Mouse (Mus musculus): ENCODE measurements around the gene Slc35e4. TPM values are rescaled to one million over a fixed set of nuclear protein-coding genes. Genes with fewer than 3 reads are reported as not detected.

Slc35e4 gene
- polyA plus RNA-seq, 2 experiments: 0.22 to 0.33 TPM

- Histone ChIP-seq H3K36me3 (replicated peaks; ENCODE audit: control insufficient read depth, insufficient read depth, low read depth) (no peaks in the 10 kb centered on the region), H3K4me3 (ENCODE audit: insufficient read depth in 1 of 2, low read depth in 2 of 2, low read length in 2 of 2) (no peak overlapping the region), H3K27me3 (ENCODE audit: control insufficient read depth, insufficient read depth, low read length) (peaks cover 8% of the 10 kb centered on the region; the same call in 1 of the 2 replicates), H3K4me2 (ENCODE audit: low read depth) (no peak overlapping the region; the same call in 1 of the 2 replicates), H3K9ac (replicated peaks) (no peak overlapping the region), H3K27ac (no peak overlapping the region), H3K4me1 (replicated peaks; ENCODE audit: control insufficient read depth in 2 of 2, insufficient read depth in 2 of 2, low read length in 1 of 2) (peaks cover 2 to 5% of the 10 kb centered on the region in 2 experiments; a peak in 2 of 4 replicates), H3K9me3 (ENCODE audit: control insufficient read depth, low read length) (no peaks in the 10 kb centered on the region)
- TF ChIP-seq CTCF (IDR thresholded peaks at IDR 0.05; ENCODE audit: low read depth) (no peak), EP300 (IDR thresholded peaks at IDR 0.05; ENCODE audit: low read depth) (no peak)
- 51% methylated on average over 19 of the region's 19 CpGs for whole genome bisulfite sequencing (ENCODE audit: insufficient replicate concordance)
- DNase-seq (ENCODE audit: low read depth in 3 of 3, low spot score in 3 of 3): no peak
- ATAC-seq (ENCODE audit: insufficient read depth): no peak
These were observed 51.6 kb downstream of the Slc35e4 start for GRCm38 (mm10) chr11:3862661-3863453.

GRCm38 (mm10) chr11:3860361-3860760 lies 54.1 kb downstream of the Slc35e4 start:
- Histone ChIP-seq H3K27ac (no peak overlapping the region), H3K27me3 (ENCODE audit: control insufficient read depth, insufficient read depth, low read length) (peaks cover 8% of the 10 kb centered on the region; the same call in 1 of the 2 replicates), H3K9me3 (ENCODE audit: control insufficient read depth, low read length) (no peaks in the 10 kb centered on the region), H3K36me3 (replicated peaks; ENCODE audit: control insufficient read depth, insufficient read depth, low read depth) (no peaks in the 10 kb centered on the region), H3K4me2 (ENCODE audit: low read depth) (no peak overlapping the region), H3K4me1 (replicated peaks; ENCODE audit: control insufficient read depth in 2 of 2, insufficient read depth in 2 of 2, low read length in 1 of 2) (peaks cover 2 to 5% of the 10 kb centered on the region in 2 experiments; a peak in 2 of 4 replicates), H3K4me3 (ENCODE audit: insufficient read depth in 1 of 2, low read depth in 2 of 2, low read length in 2 of 2) (no peak overlapping the region), H3K9ac (replicated peaks) (no peak overlapping the region)
- TF ChIP-seq CTCF (IDR thresholded peaks at IDR 0.05; ENCODE audit: low read depth) (no peak), EP300 (IDR thresholded peaks at IDR 0.05; ENCODE audit: low read depth) (no peak)
- ATAC-seq (ENCODE audit: insufficient read depth): no peak
- no peak for DNase-seq (ENCODE audit: low read depth in 3 of 3, low spot score in 3 of 3)
- 65% methylated on average over 4 of the region's 4 CpGs for WGBS (ENCODE audit: insufficient replicate concordance)

GRCm38 (mm10) chr11:3859778-3860177 lies 54.7 kb downstream of the Slc35e4 start:
- Histone ChIP-seq H3K4me1 (replicated peaks; ENCODE audit: control insufficient read depth in 2 of 2, insufficient read depth in 2 of 2, low read length in 1 of 2) (peaks cover 2 to 5% of the 10 kb centered on the region in 2 experiments; a peak in 2 of 4 replicates), H3K4me2 (ENCODE audit: low read depth) (no peak overlapping the region), H3K9ac (replicated peaks) (no peak overlapping the region), H3K27ac (no peak overlapping the region), H3K27me3 (ENCODE audit: control insufficient read depth, insufficient read depth, low read length) (peaks cover 8% of the 10 kb centered on the region; the same call in 1 of the 2 replicates), H3K4me3 (ENCODE audit: insufficient read depth in 1 of 2, low read depth in 2 of 2, low read length in 2 of 2) (no peak overlapping the region), H3K36me3 (replicated peaks; ENCODE audit: control insufficient read depth, insufficient read depth, low read depth) (no peaks in the 10 kb centered on the region), H3K9me3 (ENCODE audit: control insufficient read depth, low read length) (no peaks in the 10 kb centered on the region)
- DNase-seq (ENCODE audit: low read depth in 3 of 3, low spot score in 3 of 3): no peak
- 79% methylated on average over 4 of the region's 4 CpGs for WGBS (ENCODE audit: insufficient replicate concordance)
- ATAC-seq (ENCODE audit: insufficient read depth): no peak
- TF ChIP-seq CTCF (IDR thresholded peaks at IDR 0.05; ENCODE audit: low read depth) (no peak), EP300 (IDR thresholded peaks at IDR 0.05; ENCODE audit: low read depth) (no peak)

GRCm38 (mm10) chr11:3857902-3858301 lies 56.6 kb downstream of the Slc35e4 start:
- Histone ChIP-seq H3K9ac (replicated peaks) (no peak overlapping the region), H3K4me1 (replicated peaks; ENCODE audit: control insufficient read depth in 2 of 2, insufficient read depth in 2 of 2, low read length in 1 of 2) (no peaks in the 10 kb centered on the region), H3K4me2 (ENCODE audit: low read depth) (no peak overlapping the region), H3K36me3 (replicated peaks; ENCODE audit: control insufficient read depth, insufficient read depth, low read depth) (no peaks in the 10 kb centered on the region), H3K4me3 (ENCODE audit: insufficient read depth in 1 of 2, low read depth in 2 of 2, low read length in 2 of 2) (no peak overlapping the region), H3K27me3 (ENCODE audit: control insufficient read depth, insufficient read depth, low read length) (no peaks in the 10 kb centered on the region; the same call in 1 of the 2 replicates), H3K9me3 (ENCODE audit: control insufficient read depth, low read length) (no peaks in the 10 kb centered on the region), H3K27ac (no peak overlapping the region)
- 57% methylated on average over 5 of the region's 5 CpGs for WGBS (ENCODE audit: insufficient replicate concordance)
- DNase-seq (ENCODE audit: low read depth in 3 of 3, low spot score in 3 of 3) (no peak), ATAC-seq (ENCODE audit: insufficient read depth) (no peak)
- TF ChIP-seq EP300 (IDR thresholded peaks at IDR 0.05; ENCODE audit: low read depth): no peak
- TF ChIP-seq CTCF (IDR thresholded peaks at IDR 0.05; ENCODE audit: low read depth): no peak

Other genes with a start within 250 kb of the Slc35e4 start
- gene Osbp2, start 50.8 kb downstream of the Slc35e4 start, polyA plus RNA-seq (2012; rRNA removed): 0.03 and 0.40 TPM in 2 replicates
- 0.05 and 0.18 TPM in 2 replicates for gene Osbp2, start 50.8 kb downstream of the Slc35e4 start, polyA plus RNA-seq (2014; fragmentation: Nextera tagmentation; extraction: Ambion mirVana)
- 0.02 and 0.06 TPM in 2 replicates for gene 4921536K21Rik, start 19.6 kb downstream of the Slc35e4 start, polyA plus RNA-seq (2012; rRNA removed)
- gene 4921536K21Rik, start 19.6 kb downstream of the Slc35e4 start, polyA plus RNA-seq (2014; fragmentation: Nextera tagmentation; extraction: Ambion mirVana): not detected in 2 replicates
- 0.15 and 0.16 TPM in 2 replicates for gene Dusp18, start 19.4 kb downstream of the Slc35e4 start, polyA plus RNA-seq (2012; rRNA removed)
- gene Dusp18, start 19.4 kb downstream of the Slc35e4 start, polyA plus RNA-seq (2014; fragmentation: Nextera tagmentation; extraction: Ambion mirVana): 0.20 and 0.27 TPM in 2 replicates
- gene Tcn2, start 17.5 kb upstream of the Slc35e4 start, polyA plus RNA-seq (2012; rRNA removed): 14.6 and 16.7 TPM in 2 replicates
- gene Tcn2, start 17.5 kb upstream of the Slc35e4 start, polyA plus RNA-seq (2014; fragmentation: Nextera tagmentation; extraction: Ambion mirVana): 16.3 and 17.5 TPM in 2 replicates
- gene Pes1, start 49.3 kb upstream of the Slc35e4 start, polyA plus RNA-seq (2012; rRNA removed): 29.4 and 35.4 TPM in 2 replicates
- gene Pes1, start 49.3 kb upstream of the Slc35e4 start, polyA plus RNA-seq (2014; fragmentation: Nextera tagmentation; extraction: Ambion mirVana): 33.1 and 34.2 TPM in 2 replicates
- not detected in 2 replicates for gene 4930556J24Rik, start 62.1 kb upstream of the Slc35e4 start, polyA plus RNA-seq (2012; rRNA removed)
- not detected in 2 replicates for gene 4930556J24Rik, start 62.1 kb upstream of the Slc35e4 start, polyA plus RNA-seq (2014; fragmentation: Nextera tagmentation; extraction: Ambion mirVana)
- gene Gal3st1, start 69.0 kb upstream of the Slc35e4 start, polyA plus RNA-seq (2012; rRNA removed): 0.87 and 1.5 TPM in 2 replicates
- gene Gal3st1, start 69.0 kb upstream of the Slc35e4 start, polyA plus RNA-seq (2014; fragmentation: Nextera tagmentation; extraction: Ambion mirVana): 0.65 and 1.00 TPM in 2 replicates
- gene Sec14l4, start 116.8 kb upstream of the Slc35e4 start, polyA plus RNA-seq (2012; rRNA removed): 0.93 and 1.1 TPM in 2 replicates
- gene Sec14l4, start 116.8 kb upstream of the Slc35e4 start, polyA plus RNA-seq (2014; fragmentation: Nextera tagmentation; extraction: Ambion mirVana): 1.6 and 2.1 TPM in 2 replicates
- gene Sec14l3, start 150.2 kb upstream of the Slc35e4 start, polyA plus RNA-seq (2012; rRNA removed): not detected in 2 replicates
- not detected in 2 replicates for gene Sec14l3, start 150.2 kb upstream of the Slc35e4 start, polyA plus RNA-seq (2014; fragmentation: Nextera tagmentation; extraction: Ambion mirVana)
- gene Mtfp1, start 180.8 kb upstream of the Slc35e4 start, polyA plus RNA-seq (2012; rRNA removed): 13.3 and 16.7 TPM in 2 replicates
- 20.6 and 22.5 TPM in 2 replicates for gene Mtfp1, start 180.8 kb upstream of the Slc35e4 start, polyA plus RNA-seq (2014; fragmentation: Nextera tagmentation; extraction: Ambion mirVana)
- 6.9 and 9.5 TPM in 2 replicates for gene Sec14l2, start 208.8 kb upstream of the Slc35e4 start, polyA plus RNA-seq (2012; rRNA removed)
- 4.5 and 6.0 TPM in 2 replicates for gene Sec14l2, start 208.8 kb upstream of the Slc35e4 start, polyA plus RNA-seq (2014; fragmentation: Nextera tagmentation; extraction: Ambion mirVana)
- gene Rnf215, start 220.5 kb upstream of the Slc35e4 start, polyA plus RNA-seq (2012; rRNA removed): 4.8 and 5.1 TPM in 2 replicates
- 4.3 and 6.2 TPM in 2 replicates for gene Rnf215, start 220.5 kb upstream of the Slc35e4 start, polyA plus RNA-seq (2014; fragmentation: Nextera tagmentation; extraction: Ambion mirVana)
- 0.88 and 0.97 TPM in 2 replicates for gene Ccdc157, start 245.6 kb upstream of the Slc35e4 start, polyA plus RNA-seq (2012; rRNA removed)
- 0.32 and 0.47 TPM in 2 replicates for gene Ccdc157, start 245.6 kb upstream of the Slc35e4 start, polyA plus RNA-seq (2014; fragmentation: Nextera tagmentation; extraction: Ambion mirVana)
- gene Sf3a1, start 245.7 kb upstream of the Slc35e4 start, polyA plus RNA-seq (2012; rRNA removed): 16.4 and 18.6 TPM in 2 replicates
- gene Sf3a1, start 245.7 kb upstream of the Slc35e4 start, polyA plus RNA-seq (2014; fragmentation: Nextera tagmentation; extraction: Ambion mirVana): 23.5 and 24.2 TPM in 2 replicates